Mouse (Mus musculus): Measurements from ENCODE around the gene Zdhhc6.

DNA sequence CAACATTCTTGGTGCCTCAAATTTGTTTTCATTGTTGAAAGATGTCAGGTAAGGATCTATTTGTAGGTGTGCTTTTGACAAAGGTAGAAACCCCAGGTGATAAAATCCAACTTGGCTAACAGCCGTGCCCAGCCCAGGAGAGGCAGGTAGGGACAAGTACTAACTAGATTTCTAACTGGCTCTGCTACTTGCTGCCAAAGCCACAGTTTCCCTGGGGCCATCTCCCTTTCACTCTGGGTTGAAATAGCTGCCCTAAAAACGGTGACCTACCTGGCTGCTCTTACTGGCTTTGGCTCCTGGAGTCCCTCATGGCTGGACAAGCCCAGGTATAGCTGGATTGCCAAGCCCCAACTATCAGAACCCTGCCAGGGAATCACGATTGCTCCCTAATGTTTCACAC, 49.0 kb downstream of the Zdhhc6 start:
- TF ChIP-seq CTCF (IDR thresholded peaks at IDR 0.05; ENCODE audit: control insufficient read depth, insufficient read depth, insufficient read length) (no peak), MYOD1 (IDR thresholded peaks at IDR 0.05; ENCODE audit: control insufficient read depth, insufficient read length, low read depth) (no peak), MYOG (IDR thresholded peaks at IDR 0.05; ENCODE audit: control insufficient read depth, extremely low read depth, insufficient read length) (no peak), CEBPB (IDR thresholded peaks at IDR 0.05; ENCODE audit: low read depth) (no peak), MAX (IDR thresholded peaks at IDR 0.05) (no peak), FOSL1 (IDR thresholded peaks at IDR 0.05; ENCODE audit: insufficient read depth, low read length, poor library complexity, severe bottlenecking) (no peak)

Measured in C2C12 (cell line).